In genomic region chrX:155643975-155644374, GRCm38 (mm10) we compare ENCODE assay signal across 11 mouse cellular contexts. TPM values are rescaled to one million over a fixed set of nuclear protein-coding genes. Genes with fewer than 3 reads are reported as not detected.
DNase-seq lines count a peak whose midpoint lies in the region; ATAC-seq and TF ChIP-seq lines count a peak whose summit lies in the region.
"Had no signal": no experiment of that assay in that cellular context is flagged by ENCODE, and none has a peak within 500 bp of the region (broad histone marks: within the 10 kb centered on the region; RNA-seq: fewer than 3 reads in every experiment).

No protein-coding gene starts in this region.

- DNase-seq in gastrocnemius, adult 2 months: peak; percentile 10
- no peak for DNase-seq in gastrocnemius, adult 18-20 months (ENCODE audit: low spot score)
- DNase-seq in liver, postnatal 0 days: no peak
- DNase-seq in MEL-GATA-1-ER (ENCODE audit: extremely low read depth, low read depth): peak; percentile 2
- peak; percentile 3 for DNase-seq in layer of hippocampus, adult 9-11 months
- no peak for DNase-seq in forebrain, embryonic 11.5 days (ENCODE audit: low spot score)

- H3K4me2 ChIP-seq in liver, postnatal 0 days (ENCODE audit: low read depth, low read length): no peak overlapping the region
- no peak overlapping the region for H3K4me2 ChIP-seq in liver, embryonic 12.5 days
- no peak overlapping the region for H3K4me2 ChIP-seq in intestine, embryonic 16.5 days (ENCODE audit: low read depth, low read length)
- H3K4me2 ChIP-seq in forebrain, embryonic 11.5 days (ENCODE audit: low read depth, low read length, severe bottlenecking): no peak overlapping the region
- H3K4me2 ChIP-seq: hindbrain, embryonic 15.5 days had no signal

- no peak for ATAC-seq in liver, postnatal 0 days
- no peak for ATAC-seq in liver, embryonic 12.5 days
- ATAC-seq in intestine, embryonic 16.5 days: no peak
- no peak for ATAC-seq in forebrain, embryonic 11.5 days (replicated peaks; ENCODE audit: low FRiP score)

- H3K4me1 ChIP-seq in liver, postnatal 0 days (ENCODE audit: insufficient read depth): no peaks in the 10 kb centered on the region
- H3K4me1 ChIP-seq in liver, embryonic 12.5 days: no peaks in the 10 kb centered on the region
- no peaks in the 10 kb centered on the region for H3K4me1 ChIP-seq in intestine, embryonic 16.5 days (ENCODE audit: control insufficient read depth, insufficient read depth, low read length)
- H3K4me1 ChIP-seq in forebrain, embryonic 11.5 days (replicated peaks; ENCODE audit: control insufficient read depth, insufficient read depth, low read length): no peaks in the 10 kb centered on the region
- H3K4me1 ChIP-seq: hindbrain, embryonic 15.5 days had no signal

- H3K27me3 ChIP-seq in liver, postnatal 0 days (ENCODE audit: insufficient read depth, low read length): no peaks in the 10 kb centered on the region
- no peaks in the 10 kb centered on the region for H3K27me3 ChIP-seq in liver, embryonic 12.5 days (replicated peaks)
- no peaks in the 10 kb centered on the region for H3K27me3 ChIP-seq in intestine, embryonic 16.5 days (replicated peaks; ENCODE audit: control insufficient read depth, insufficient read depth, low read length)
- H3K27me3 ChIP-seq in forebrain, embryonic 11.5 days (ENCODE audit: control insufficient read depth, insufficient read depth, low read length): no peaks in the 10 kb centered on the region
- H3K27me3 ChIP-seq: hindbrain, embryonic 15.5 days had no signal

- no peaks in the 10 kb centered on the region for H3K9me3 ChIP-seq in liver, postnatal 0 days (ENCODE audit: low read length)
- H3K9me3 ChIP-seq in liver, embryonic 12.5 days (replicated peaks): no peaks in the 10 kb centered on the region
- H3K9me3 ChIP-seq in intestine, embryonic 16.5 days (ENCODE audit: control insufficient read depth, low read length): no peaks in the 10 kb centered on the region
- H3K9me3 ChIP-seq in forebrain, embryonic 11.5 days (ENCODE audit: control insufficient read depth, low read length): no peaks in the 10 kb centered on the region
- H3K9me3 ChIP-seq: hindbrain, embryonic 15.5 days had no signal

- peak; percentile 67 for TF ChIP-seq CTCF in gastrocnemius, adult 2 months (IDR thresholded peaks at IDR 0.05)
- peak; percentile 69 for TF ChIP-seq CTCF in liver, postnatal 0 days (IDR thresholded peaks at IDR 0.05; ENCODE audit: low read depth)

- intact Hi-C loops in gastrocnemius, adult 2 months (cut with DNase I): no loop called here

- H3K27ac ChIP-seq in gastrocnemius, adult 2 months: no peak overlapping the region
- H3K27ac ChIP-seq in liver, postnatal 0 days (ENCODE audit: low read depth): no peak overlapping the region
- no peak overlapping the region for H3K27ac ChIP-seq in liver, embryonic 12.5 days
- H3K27ac ChIP-seq in intestine, embryonic 16.5 days (ENCODE audit: low read length): no peak overlapping the region
- no peak overlapping the region for H3K27ac ChIP-seq in forebrain, embryonic 11.5 days (ENCODE audit: low read depth, low read length)
- H3K27ac ChIP-seq: hindbrain, embryonic 15.5 days had no signal

- WGBS in liver, postnatal 0 days (ENCODE audit: insufficient replicate concordance): 0% methylated on average over 1 of the region's 1 CpGs
- WGBS in liver, embryonic 12.5 days (ENCODE audit: insufficient replicate concordance): 0% methylated on average over 1 of the region's 1 CpGs
- WGBS in intestine, embryonic 16.5 days: 0% methylated on average over 1 of the region's 1 CpGs
- WGBS in forebrain, embryonic 11.5 days: 18% methylated on average over 1 of the region's 1 CpGs

- H3K36me3 ChIP-seq in liver, postnatal 0 days (replicated peaks; ENCODE audit: insufficient read depth, low read length): no peaks in the 10 kb centered on the region
- no peaks in the 10 kb centered on the region for H3K36me3 ChIP-seq in liver, embryonic 12.5 days
- no peaks in the 10 kb centered on the region for H3K36me3 ChIP-seq in intestine, embryonic 16.5 days (ENCODE audit: control insufficient read depth, insufficient read depth, low read length)
- H3K36me3 ChIP-seq in forebrain, embryonic 11.5 days (ENCODE audit: control insufficient read depth, insufficient read depth, low read length): no peaks in the 10 kb centered on the region
- H3K36me3 ChIP-seq: hindbrain, embryonic 15.5 days had no signal

- no peak for TF ChIP-seq EP300 in liver, postnatal 0 days (IDR thresholded peaks at IDR 0.05; ENCODE audit: low read depth)

- H3K9ac ChIP-seq in liver, postnatal 0 days (replicated peaks): no peak overlapping the region
- H3K9ac ChIP-seq in liver, embryonic 12.5 days: no peak overlapping the region
- no peak overlapping the region for H3K9ac ChIP-seq in intestine, embryonic 16.5 days (ENCODE audit: low read depth, low read length)
- H3K9ac ChIP-seq in forebrain, embryonic 11.5 days (ENCODE audit: low read length): no peak overlapping the region
- H3K9ac ChIP-seq: hindbrain, embryonic 15.5 days had no signal

- no peak overlapping the region for H3K4me3 ChIP-seq in gastrocnemius, adult 2 months
- H3K4me3 ChIP-seq in liver, postnatal 0 days (ENCODE audit: low read depth, low read length): no peak overlapping the region
- no peak overlapping the region for H3K4me3 ChIP-seq in liver, embryonic 12.5 days
- no peak overlapping the region for H3K4me3 ChIP-seq in intestine, embryonic 16.5 days (ENCODE audit: low read length)
- no peak overlapping the region for H3K4me3 ChIP-seq in forebrain, embryonic 11.5 days (ENCODE audit: low read depth, low read length)
- H3K4me3 ChIP-seq: hindbrain, embryonic 15.5 days had no signal

RNA-seq across cellular contexts. Expression of gene Gm15155, which starts 19.4 kb away (rescaled TPM):
- not detected for total RNA-seq in gastrocnemius, adult 2 months (2021)
- total RNA-seq in gastrocnemius, adult 18-20 months (2021): not detected
- polyA plus RNA-seq in liver, postnatal 0 days (2015; fragmentation: Nextera tagmentation; extraction: Ambion mirVana): not detected in 2 replicates
- polyA plus RNA-seq in liver, embryonic 12.5 days (2016; fragmentation: Nextera tagmentation; extraction: Ambion mirVana): not detected in 2 replicates
- not detected in 2 replicates for polyA plus RNA-seq in intestine, embryonic 16.5 days (2015; fragmentation: Nextera tagmentation; extraction: Ambion mirVana)
- not detected in 2 replicates for polyA plus RNA-seq in forebrain, embryonic 11.5 days (2014; fragmentation: Nextera tagmentation; extraction: Ambion mirVana)
- polyA plus RNA-seq: lung, embryonic 16.5 days; small intestine, adult 2 months had no signal

RNA-seq across cellular contexts. Expression of gene Ptchd1, which starts 20.4 kb away (rescaled TPM):
- total RNA-seq in gastrocnemius, adult 2 months (2021): under 1 TPM; 0.20 TPM
- total RNA-seq in gastrocnemius, adult 18-20 months (2021): under 1 TPM in 1 of 2 experiments, not detected in 1; 0.26 TPM
- polyA plus RNA-seq in liver, postnatal 0 days (2015; fragmentation: Nextera tagmentation; extraction: Ambion mirVana): not detected in 2 replicates
- polyA plus RNA-seq in liver, embryonic 12.5 days (2016; fragmentation: Nextera tagmentation; extraction: Ambion mirVana): 0.35 and 0.45 TPM in 2 replicates
- 0.31 and 0.42 TPM in 2 replicates for polyA plus RNA-seq in intestine, embryonic 16.5 days (2015; fragmentation: Nextera tagmentation; extraction: Ambion mirVana)
- 0.55 and 0.72 TPM in 2 replicates for polyA plus RNA-seq in forebrain, embryonic 11.5 days (2014; fragmentation: Nextera tagmentation; extraction: Ambion mirVana)
- polyA plus RNA-seq: small intestine, adult 2 months had no signal

Comparison
In these comparisons a context has a peak if more than half of its experiments do, and no peak if none do; other contexts are left out.
1. DNase-seq: peak in gastrocnemius, adult 2 months (single experiment), MEL-GATA-1-ER (single experiment) and layer of hippocampus, adult 9-11 months (single experiment); none in gastrocnemius, adult 18-20 months (single experiment), liver, postnatal 0 days (single experiment) and forebrain, embryonic 11.5 days (single experiment).